Mouse (Mus musculus) erythroblast, adult 5-6 weeks (primary cell): ENCODE measurements around the gene Mecom. TPM values are rescaled to one million over a fixed set of nuclear protein-coding genes. Genes with fewer than 3 reads are reported as not detected.

Experiments used
- ATAC-seq: replicated peaks from 2 replicates; pipeline ENCODE4 v1.8.0; 2016; ENCODE audit warnings: moderate number of reproducible peaks, mild to moderate bottlenecking, moderate TSS enrichment, inconsistent platforms; ENCODE audit not compliant: poor library complexity, low FRiP score, severe bottlenecking
- total RNA-seq, 2 experiments: library from RNA; stranded (forward) in 1 of 2; stranded (reverse) in 1 of 2; fragments of 150-400 nt in 1 of 2; fragments of 200-764, 138-1000 nt in 1 of 2; gene quantifications; 2 replicates each; pipeline versions ENCODE4 v1.2.3 to v1.2.4; 2015 to 2017; ENCODE audit warnings: low replicate concordance in 2 of 2

The Mecom gene
- total RNA-seq, 2 experiments from 2014 or later: 0.58 TPM; not detected in 1

DNA sequence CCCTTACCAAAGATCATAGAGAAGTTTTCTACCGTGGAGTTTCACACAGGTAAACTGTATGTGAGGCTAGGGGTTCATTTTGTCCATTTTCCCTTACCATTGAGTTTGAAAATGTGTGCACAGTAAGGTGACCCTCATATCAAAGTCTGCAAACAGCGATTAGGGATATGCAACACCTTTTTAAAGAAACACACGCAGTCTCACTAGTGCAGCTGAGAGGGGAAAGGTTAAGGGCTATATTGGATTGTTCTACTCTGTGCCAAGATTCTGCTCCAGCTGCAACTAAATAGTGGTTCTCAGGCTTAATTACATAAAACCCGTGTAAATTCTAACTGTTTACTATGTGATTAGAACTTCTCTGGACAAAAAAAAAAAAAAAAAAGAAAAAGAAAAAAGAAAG, 263.7 kb downstream of the Mecom start:
- ATAC-seq: no peak

- ATAC-seq: no peak
These were observed 264.2 kb downstream of the Mecom start for GRCm38 (mm10) chr3:30283562-30283961.

- ATAC-seq: no peak
These were observed 270.2 kb downstream of the Mecom start for GRCm38 (mm10) chr3:30277569-30277968.

GRCm38 (mm10) chr3:30276099-30276498, 271.7 kb downstream of the Mecom start:
- no peak for ATAC-seq

GRCm38 (mm10) chr3:30269253-30269652, 278.6 kb downstream of the Mecom start:
- ATAC-seq: no peak

DNA sequence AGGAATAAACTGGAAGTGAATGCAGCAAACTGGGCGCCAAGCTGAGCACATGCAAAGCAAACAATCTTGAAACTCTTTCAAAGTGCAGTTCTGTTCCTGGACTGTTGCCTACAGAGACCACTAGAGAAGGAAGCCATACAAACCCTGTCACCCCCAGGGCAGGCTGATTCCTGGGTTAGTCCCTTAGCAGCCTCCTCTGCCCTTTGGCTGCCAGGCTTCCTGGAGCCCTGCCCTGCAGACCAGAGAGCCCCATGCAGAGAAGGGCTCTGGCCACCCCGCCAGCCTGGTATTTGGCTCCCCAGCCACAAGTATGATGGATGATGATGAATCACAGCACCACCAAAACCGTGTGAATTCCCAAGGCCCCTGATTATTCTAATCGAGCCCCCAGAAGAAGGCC, 286.9 kb downstream of the Mecom start:
- ATAC-seq: no peak

GRCm38 (mm10) chr3:30258421-30258820, 289.4 kb downstream of the Mecom start:
- no peak for ATAC-seq

- no peak for ATAC-seq
These were observed 290.0 kb downstream of the Mecom start for GRCm38 (mm10) chr3:30257776-30258175.

GRCm38 (mm10) chr3:30256896-30257295, 290.9 kb downstream of the Mecom start:
- ATAC-seq: no peak

DNA sequence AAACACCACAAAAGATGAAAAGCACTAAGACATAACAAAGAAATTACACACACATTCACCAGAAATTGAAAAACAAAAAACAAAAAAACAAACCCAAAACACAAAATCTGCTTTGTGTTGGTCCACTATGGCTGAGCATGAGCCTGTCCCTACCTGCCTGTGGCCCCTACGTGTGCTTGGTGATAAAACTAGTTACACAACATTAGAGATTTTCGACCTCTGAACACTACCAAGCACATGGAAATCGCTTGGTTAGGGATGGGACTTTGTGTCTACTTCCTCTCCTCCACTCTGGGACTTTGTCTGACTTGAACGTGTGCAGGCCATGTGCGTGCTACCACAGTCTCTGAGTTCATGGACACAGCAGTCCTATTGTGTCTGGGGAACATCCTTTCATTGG, 292.0 kb downstream of the Mecom start:
- no peak for ATAC-seq

- no peak for ATAC-seq
These were observed 293.4 kb downstream of the Mecom start for GRCm38 (mm10) chr3:30254451-30254850.

DNA sequence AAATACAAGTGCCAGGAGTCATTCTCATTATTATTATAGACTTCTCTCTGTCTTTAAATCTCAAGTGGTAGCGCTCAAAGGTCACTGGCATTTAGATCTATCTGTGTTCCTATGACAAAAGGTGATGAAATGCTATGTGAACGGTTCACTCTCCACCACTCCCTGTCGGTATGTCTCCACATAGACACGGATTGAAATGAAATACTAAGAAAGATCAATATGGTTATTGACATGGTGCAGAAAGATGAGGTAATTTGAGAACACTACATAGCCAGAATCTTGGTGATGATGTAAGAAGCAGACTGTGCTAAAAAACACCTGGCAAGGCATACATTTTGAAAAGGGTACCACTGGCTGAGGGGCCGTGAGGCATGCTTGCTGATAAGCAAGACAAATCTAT, 294.1 kb downstream of the Mecom start:
- no peak for ATAC-seq

- ATAC-seq: no peak
These were observed 299.0 kb downstream of the Mecom start for GRCm38 (mm10) chr3:30248656-30249384.

DNA sequence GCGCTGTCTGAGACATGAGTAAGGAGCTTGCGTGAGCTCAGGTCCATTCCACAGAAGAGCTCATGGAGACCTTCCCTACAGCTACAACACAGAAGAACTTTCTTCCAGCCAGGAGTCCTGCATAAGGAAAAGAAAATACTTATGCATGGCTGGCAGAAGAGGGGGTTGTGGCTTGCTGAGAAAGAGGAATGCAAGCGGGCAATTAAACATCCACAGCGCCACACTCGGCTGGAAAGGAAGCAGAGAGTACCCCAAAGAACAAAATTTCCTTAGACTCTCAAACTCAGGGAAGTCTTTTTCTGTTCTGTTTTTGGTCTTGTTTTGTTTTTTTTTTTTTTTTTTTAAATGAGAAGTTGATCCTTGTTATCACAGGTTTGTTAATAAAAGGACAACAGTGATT, 300.6 kb downstream of the Mecom start:
- ATAC-seq: no peak

GRCm38 (mm10) chr3:30246431-30247041, 301.3 kb downstream of the Mecom start:
- ATAC-seq: no peak

GRCm38 (mm10) chr3:30245950-30246349, 301.9 kb downstream of the Mecom start:
- ATAC-seq: no peak

DNA sequence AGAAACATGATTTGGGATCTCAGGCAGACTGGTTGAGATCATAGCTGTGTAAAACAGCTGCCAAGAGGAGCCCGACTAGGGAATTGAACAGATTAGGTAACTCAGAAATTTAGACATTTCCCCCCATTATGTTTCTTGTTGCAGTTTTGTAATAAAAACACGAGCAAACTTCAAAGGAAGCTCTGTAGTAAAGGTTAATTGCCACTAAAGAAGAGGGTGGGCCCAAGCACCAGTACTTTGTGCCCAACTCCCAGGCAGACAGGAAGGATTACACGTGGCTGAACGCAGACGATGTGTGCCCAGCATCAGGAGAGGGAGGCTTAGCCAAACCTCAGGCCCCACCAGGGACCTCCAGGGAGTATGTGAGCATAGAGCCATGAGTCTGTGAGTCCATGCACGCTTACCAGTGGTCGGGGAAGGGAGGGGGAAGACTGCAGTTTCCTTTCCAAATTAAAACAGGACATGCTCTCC, 303.4 kb downstream of the Mecom start:
- no peak for ATAC-seq

- no peak for ATAC-seq
These were observed 304.0 kb downstream of the Mecom start for GRCm38 (mm10) chr3:30243776-30244275.

DNA sequence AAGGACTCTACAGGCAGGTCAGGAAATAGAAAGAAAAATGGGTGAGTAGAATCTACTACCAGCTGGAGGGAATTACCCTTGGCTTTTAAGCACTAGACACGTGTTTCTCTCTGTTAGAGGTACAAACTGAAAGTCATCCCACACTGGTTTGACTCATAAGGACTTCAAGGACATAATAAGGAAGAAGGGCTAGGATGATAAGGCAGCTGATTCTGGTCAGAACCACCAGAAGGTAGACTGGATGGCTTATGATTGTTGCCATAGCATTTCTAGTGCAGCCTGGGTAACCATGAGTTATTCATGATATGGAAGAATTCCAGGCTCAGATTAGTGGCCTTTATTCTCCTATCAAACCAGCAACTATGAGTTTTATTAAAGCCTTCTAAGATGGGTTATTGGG, 308.4 kb downstream of the Mecom start:
- no peak for ATAC-seq

DNA sequence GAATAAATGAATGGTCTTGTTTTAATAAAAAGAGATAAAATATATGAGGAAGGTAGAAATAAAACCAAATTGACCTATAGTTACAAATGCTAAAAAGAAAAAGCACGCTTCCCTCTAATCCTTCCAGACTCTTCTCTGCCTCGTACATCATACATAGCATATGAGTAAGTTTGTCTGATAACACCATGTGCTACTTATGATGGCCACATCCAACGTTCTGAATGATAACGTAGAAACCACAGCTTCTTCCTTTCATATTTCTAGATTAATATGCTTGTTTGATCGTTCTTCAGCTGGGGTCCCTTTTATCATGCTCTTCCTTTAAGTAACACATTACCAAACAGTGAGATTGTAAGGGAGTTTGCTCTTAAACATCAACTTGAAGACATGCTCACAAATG, 310.3 kb downstream of the Mecom start:
- ATAC-seq: no peak

- ATAC-seq: no peak
These were observed 313.8 kb downstream of the Mecom start for GRCm38 (mm10) chr3:30234018-30234417.
